Mouse (Mus musculus) urinary bladder, postnatal 25 days (tissue): ENCODE data around the gene C1d.
"Not testable (repeated sequence)": the region's sequence is repeated elsewhere in the genome, so short reads cannot be mapped to it uniquely, and the experiment has no call there.

Experiments used
- DNase-seq: peaks from one replicate; pipeline ENCODE4 v3.0.0; 2022; ENCODE audit warnings: low spot score

C1d gene

GRCm38 (mm10) chr11:17257443-17257842 lies at the start of gene C1d:
TSS of gene C1d (plus strand) at chr11:17257579.
- peak; percentile 94 for DNase-seq

- DNase-seq = peak; percentile 94
Observed at GRCm38 (mm10) chr11:17211258-17212140, 45.9 kb upstream of the C1d start, which contains the start of gene Pno1. TSS of gene Pno1 (minus strand) at chr11:17211568.

DNA sequence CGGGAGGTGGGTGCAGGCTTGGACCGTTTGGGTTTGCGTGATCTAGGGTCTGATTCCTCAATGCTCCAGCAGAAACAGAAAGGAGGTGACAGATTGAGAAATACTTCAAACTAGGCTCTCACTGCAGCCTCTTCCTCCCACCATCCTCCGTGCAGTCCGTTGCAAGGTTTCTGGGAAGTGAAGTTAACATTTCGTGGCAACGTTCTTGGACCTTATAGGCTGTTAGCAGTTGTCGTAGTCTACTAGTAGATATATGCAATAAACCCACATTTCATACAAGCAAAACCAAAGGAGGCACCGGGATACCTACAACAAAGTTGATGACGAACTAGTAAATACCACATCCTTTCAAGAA lies 45.3 kb upstream of the C1d start:
- no peak for DNase-seq

- no peak for DNase-seq
Observed at GRCm38 (mm10) chr11:17212903-17213509, 44.4 kb upstream of the C1d start.

- no peak for DNase-seq
Observed at GRCm38 (mm10) chr11:17215475-17215874, 41.9 kb upstream of the C1d start.

- DNase-seq = no peak
Observed at GRCm38 (mm10) chr11:17221126-17221525, 36.3 kb upstream of the C1d start.

- no peak for DNase-seq
Observed at GRCm38 (mm10) chr11:17232792-17233191, 24.6 kb upstream of the C1d start.

DNA sequence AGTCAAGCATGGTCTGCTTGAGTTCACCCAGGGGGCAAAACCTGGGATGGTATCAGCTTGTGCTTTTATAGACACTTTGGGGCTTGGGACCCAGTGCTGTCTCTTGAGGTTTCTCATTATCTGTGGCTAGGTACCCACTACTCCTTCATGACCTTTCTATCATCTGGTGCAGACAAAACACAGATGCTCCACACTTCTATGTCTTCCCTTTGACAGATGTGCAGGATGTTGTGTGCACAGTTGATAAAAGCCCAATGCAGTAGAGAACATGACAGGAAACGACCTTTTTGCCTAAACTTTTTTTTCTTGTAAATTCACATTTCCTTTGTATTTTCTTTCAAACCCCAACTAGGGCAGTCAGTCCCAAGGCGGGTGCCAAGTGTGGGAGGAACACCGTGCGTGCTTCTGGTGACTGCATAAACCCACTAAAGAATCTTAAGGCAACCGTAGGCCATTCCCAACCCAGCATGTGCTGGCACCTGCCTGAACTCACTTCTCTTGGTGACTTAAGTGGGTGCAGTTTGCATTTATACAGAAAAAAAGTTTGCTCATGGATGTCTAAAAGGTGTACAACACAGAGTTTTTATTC lies 20.8 kb upstream of the C1d start:
- DNase-seq = no peak

GRCm38 (mm10) chr11:17238598-17238997 lies 18.8 kb upstream of the C1d start:
- DNase-seq = not testable (repeated sequence)

GRCm38 (mm10) chr11:17248715-17249114 lies 8.7 kb upstream of the C1d start:
- no peak for DNase-seq

- DNase-seq = no peak
Observed at GRCm38 (mm10) chr11:17256813-17257365, 490 bp upstream of the C1d start.

GRCm38 (mm10) chr11:17257861-17258260 lies 482 bp downstream of the C1d start:
- DNase-seq = peak; percentile 38

DNA sequence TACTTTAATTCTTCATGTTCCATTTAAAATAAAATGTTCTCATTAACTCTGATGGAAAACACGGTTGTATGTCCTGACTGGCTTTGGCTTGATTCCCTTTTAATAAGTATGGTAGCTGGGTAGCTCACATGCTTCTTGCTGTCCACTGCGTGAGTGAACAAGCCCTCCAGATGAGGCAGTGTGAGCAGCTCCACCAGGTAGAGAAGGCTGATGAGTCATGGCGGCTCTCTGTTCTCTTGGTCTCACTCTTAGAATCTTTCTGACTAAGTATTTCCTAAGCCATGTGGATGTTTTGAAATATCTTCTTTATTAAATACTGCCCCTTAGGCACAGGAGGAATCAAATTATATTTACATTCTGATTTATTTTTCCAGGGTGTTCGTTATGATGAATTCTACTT lies 9.8 kb downstream of the C1d start:
- no peak for DNase-seq

GRCm38 (mm10) chr11:17268801-17269200 lies 11.4 kb downstream of the C1d start:
- no peak for DNase-seq

DNA sequence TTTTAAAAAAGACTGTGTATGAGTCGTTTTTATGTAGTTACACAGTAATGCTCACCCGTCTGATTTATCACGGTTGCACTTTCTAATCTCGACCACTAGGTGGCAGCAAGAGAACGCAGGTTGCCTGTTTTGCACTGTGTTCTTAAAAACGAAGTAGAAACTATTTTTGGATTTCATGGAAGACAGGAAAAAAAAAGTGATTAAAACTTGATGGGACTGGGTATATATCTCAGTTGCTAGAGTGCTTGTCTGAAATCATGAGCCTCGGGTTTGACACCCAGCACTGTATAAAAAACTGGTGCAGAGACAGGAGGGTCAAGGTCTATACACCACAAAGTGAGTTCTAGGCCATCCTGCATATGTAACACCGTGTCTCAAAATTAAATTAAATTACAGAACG lies 22.6 kb downstream of the C1d start:
- peak; percentile 36 for DNase-seq

- DNase-seq = no peak
Observed at GRCm38 (mm10) chr11:17284055-17284454, 26.7 kb downstream of the C1d start.

GRCm38 (mm10) chr11:17288884-17289283 lies 31.5 kb downstream of the C1d start:
- no peak for DNase-seq

DNA sequence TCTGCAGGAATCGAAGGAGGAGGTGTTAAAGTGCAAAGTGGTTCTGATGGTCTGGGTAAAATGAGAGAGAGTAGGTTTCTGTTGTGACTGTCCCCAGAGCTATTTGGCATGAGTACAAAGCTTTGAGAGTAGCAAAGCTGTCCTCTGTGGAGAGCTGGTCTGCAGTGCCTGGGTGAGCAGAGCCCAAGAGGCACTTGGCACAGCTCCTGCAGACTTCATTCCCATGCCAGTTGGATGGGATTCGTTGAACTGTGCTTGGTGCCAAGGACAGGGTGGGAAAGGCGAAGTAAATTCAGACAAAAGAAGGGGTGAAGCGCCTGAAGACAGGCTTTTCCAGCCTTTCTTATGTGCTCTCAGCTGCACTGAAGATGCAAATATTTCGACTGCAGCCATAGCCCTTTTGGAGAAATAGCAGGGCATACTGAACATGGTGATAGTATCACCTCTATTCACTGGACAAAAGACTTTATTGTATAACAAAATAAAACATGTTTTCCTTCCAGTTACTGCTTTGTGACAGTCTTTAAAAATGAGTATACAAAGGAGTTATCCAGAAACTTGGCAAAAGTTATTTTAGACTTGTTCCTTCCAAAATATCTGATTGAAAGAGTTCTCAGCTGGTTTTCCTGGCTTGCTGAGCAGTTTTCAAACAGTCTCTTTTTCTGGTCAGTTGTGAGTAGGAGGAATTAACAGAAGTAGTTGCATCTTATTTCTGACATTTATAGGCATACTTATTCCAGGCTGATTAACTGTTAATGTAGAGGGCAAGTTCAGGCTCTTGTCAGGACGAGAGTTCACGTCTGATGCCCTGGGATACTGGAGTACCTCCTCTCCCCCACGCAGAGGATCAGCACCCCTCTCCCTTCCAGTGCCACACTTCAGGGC lies 48.9 kb downstream of the C1d start:
- peak; percentile 8 for DNase-seq

DNA sequence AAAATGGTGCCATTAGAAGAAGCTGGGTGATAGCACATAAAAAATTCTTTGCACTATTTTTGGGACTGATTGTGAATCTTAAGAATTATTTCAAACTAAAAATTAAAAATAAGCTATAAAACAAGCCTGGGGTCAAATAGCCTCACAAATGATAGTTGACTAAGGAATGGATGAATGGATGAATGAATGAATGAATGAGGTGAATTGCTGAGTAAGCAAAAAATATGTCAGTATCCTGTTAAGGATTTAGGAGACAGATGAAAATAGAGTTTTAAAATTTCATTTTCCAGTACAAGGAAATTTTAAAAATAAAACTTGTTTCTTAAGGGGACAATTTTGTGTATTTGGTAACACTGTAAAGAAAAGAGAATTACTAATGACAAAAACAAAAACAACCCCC lies 50.1 kb downstream of the C1d start:
- no peak for DNase-seq
